Mouse (Mus musculus) ovary, postnatal 14 days (tissue): Measurements from ENCODE around the gene Scg5.

Experiments
- DNase-seq: peaks from one replicate; pipeline ENCODE4 v3.0.0; 2022; ENCODE audit warnings: low spot score

Gene Scg5

GRCm38 (mm10) chr2:113749721-113750120 lies 79.2 kb downstream of the Scg5 start:
- no peak for DNase-seq

- no peak for DNase-seq
These were observed 79.6 kb downstream of the Scg5 start for GRCm38 (mm10) chr2:113749309-113749708.

GRCm38 (mm10) chr2:113728581-113728980 lies 100.3 kb downstream of the Scg5 start:
- DNase-seq = no peak
